Mouse (Mus musculus): ENCODE data around the gene Arid2. TPM values are rescaled to one million over a fixed set of nuclear protein-coding genes. Genes with fewer than 3 reads are reported as not detected.
A peak's percentile ranks its signal among the peaks of the same experiment; 100 is the strongest.
"Not testable (repeated sequence)": the region's sequence is repeated elsewhere in the genome, so short reads cannot be mapped to it uniquely, and the experiment has no call there.

Gene Arid2
- total RNA-seq, 2 experiments from 2014 or later = 39.9 to 52.9 TPM

DNA sequence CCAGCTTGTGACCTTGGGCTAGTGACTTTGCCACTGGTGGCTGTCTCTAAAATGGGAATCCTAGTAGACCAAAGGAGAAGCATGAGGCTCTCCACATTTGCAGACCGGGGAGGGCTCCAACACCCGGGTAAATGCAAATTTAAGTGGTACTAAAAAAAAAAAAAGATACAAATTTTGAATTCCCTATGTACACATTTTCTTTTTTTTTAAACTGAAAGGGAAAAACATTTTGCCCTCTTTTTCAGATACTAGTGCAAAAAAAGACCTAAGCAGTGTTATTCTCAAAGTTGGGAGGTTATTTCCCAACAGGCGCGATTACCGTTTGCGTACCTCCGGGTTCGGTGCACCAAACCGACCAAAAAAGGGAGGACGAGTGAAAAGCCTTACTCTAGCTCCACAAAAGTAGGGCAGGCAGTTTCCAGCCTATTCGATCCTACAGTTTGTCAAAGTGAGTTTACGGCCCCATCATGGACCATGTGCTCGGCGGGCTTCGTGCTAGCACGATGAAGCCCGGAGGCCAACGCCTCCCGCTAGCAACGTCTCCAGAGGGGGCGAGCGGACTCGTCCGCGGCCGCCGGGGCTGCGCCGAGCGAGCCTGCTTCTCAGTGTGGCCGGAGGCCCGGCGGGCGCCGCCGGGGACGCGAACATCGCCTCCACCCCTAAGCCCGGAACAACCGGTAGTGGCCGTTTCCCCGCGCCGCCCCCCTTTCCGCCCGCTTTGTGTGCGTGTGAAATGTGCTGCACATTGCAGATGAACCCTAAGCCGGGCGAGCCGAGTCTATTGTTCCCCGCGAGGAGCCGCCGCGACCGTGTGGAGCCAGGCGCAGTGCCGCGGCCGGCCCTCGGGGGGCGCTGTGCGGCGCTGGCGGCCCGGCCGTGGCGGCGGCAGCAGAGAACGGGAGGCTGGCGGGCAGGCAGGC, 1.0 kb upstream of the Arid2 start:
- peak; percentile 96 for DNase-seq

DNA sequence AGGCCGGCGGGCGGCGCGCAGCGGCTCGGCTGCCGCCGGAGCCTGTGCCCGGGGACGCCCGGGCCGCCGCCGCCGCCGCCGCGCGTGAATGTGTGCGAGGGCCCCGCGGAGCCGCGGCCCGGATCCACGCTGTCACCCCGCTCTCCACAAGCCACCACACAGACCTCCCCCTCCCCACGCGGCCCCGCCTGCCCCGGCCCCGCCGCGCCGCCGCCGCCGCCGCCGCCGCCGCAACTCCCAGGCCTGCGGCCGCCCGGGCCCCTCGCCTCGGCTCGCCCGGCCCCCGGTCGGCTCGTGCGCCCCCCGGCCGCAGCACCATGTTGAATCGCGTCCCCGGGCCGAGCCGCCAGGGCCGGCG, 404 bp upstream of the Arid2 start:
- no peak for DNase-seq

DNA sequence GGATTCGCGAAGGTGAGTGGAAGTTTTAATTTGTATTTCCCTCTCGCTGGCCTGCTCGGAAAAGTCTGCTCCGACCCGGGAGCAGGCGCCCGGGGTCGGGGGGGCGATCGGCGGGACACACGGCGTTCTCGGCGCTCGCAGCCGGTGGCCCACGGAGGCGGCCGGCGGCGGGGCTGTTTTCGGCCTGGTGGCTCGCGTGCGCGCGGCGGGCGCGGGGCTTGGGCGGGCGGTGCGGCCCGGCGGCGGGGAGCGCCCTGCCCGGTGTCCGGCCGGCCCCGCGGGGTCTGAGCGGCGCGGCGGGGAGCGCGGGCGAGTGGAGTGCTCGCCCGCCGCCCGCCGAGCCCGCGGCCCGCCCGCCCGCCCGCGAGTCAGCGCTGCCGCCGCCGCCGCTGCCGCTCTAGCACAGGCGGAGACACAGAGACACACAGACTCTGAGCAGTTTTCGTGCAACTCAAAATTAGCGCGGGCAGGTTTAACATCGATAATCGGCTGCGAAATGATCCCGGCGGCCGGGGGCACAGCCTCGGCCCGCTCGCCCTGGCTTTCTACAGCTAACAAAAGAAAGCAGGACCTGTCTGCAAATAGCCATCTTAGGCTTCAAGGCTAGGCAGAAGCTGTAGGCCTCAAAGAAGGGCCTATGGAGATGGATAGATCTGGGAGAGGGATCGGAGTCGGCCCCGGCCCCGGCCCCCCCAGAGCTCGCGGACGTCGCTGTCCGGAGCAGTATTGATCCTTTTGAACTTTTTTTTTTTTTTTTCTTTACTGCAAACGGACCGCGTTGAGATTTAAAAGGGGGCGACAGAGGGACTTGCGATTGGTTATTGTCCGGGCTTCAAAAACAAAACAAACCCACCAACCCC, 888 bp downstream of the Arid2 start:
- DNase-seq = peak; percentile 65

DNA sequence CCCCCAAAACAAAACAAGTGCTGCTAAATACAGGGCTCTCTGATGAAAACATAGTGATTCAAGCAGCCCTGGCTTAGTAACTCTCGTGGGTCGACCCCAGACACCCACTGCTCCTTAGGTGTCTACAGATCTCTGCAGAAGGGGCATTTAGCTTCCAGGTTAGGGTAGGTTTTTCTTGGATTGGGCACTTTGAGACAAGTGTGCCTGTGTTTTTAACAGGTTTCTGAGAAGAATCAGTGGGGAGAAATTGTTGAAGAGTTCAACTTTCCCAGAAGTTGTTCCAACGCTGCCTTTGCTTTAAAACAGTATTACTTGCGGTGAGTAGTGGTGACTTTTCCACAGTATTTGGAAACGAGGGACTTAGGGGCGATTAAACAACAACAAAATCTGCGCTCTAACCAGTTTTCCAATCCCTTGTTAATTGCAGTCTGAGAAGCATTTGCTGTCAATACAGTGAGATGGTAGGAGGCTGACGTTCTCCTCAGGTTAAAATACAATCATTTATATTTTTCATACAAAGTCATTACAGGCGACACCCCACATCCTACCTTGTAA, 1.6 kb downstream of the Arid2 start:
- DNase-seq = no peak

DNA sequence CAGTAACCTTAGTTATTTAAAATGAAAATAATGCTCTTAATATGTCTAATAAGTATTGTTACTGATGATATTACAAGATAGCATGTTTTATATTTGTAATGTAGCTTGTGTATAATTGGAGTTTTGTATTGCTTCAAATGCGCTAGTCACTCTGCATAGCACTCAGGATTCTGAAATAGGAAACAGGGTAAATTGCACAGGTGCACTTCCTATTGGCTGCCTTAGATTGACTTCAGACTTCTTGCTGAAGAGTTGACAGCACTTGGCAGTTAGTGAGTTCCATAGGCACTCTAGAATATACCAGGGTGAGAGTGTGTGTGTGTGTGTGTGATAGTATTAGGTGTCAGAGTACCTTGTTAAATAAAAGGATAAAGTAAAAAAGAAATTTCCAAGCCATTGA, 2.7 kb downstream of the Arid2 start:
- no peak for DNase-seq

DNA sequence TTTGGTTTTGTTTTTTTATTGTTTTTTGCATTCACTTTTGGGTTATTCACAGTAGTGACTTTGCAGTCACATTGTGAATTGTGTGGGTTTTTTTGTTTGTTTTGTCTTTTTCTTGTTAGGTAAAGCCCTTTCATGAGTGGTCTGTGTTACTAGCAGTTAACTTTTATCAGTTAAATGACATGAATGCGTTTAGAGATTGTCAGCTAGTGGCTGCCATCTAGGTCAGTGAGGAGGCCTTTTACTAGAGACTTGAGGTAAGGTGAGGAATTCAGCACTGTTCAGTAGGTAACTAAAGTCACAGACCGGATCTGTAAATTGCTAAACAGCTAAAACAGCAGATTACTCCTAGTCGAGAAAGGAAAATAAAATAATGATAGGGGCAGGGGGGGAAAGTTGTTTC, 6.1 kb downstream of the Arid2 start:
- DNase-seq = no peak

DNA sequence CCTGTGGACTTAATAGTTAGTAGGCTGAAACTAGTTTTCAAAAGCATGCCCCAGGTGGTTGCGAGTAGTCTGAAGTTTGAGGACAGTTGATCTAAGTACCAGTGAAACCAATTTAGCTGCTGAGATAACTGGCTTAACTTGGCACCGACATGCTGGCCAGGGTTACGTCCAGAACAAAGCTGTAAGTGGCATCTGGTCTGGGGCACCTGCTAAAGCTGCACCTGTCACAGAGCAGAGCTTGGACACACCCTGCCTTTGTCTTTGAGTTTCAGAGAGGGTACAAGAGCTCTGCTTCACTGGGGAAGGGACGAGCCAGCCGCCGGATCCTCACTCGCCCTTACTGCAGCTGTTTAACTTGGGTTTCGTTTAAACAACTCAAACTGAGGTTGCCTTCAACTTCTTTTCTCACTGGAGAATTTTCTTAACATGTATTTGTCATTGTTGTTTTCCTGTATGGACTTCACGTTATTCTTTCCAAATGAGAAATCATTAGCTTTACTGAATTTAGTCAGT, 9.8 kb downstream of the Arid2 start:
- no peak for DNase-seq

DNA sequence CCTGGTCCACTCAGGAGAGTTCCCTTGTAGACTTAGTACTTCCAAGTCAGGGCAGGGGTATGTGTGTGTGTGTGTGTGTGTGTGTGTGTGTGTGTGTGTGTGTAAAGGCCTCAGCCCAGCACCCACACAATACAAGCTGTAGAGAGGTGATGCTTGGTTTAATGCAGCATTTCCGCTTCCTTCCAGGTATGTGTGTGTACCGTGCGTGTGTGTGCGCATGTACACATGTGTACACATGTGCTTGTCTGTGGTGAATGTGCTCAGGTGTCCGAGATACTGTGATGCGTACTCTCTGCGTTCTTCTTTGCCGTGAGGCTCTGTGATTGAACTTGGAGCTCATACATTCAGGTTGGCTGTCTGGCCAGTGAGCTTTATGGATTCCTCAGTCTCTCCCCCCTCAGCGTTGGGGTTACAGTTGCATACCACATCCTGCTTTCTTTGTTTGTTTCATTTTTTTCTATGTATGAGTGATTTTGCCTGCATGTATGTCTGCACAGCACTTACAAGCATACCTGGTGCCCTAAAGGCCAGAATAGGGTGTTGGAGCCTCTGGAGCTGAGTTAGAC, 10.4 kb downstream of the Arid2 start:
- no peak for DNase-seq

DNA sequence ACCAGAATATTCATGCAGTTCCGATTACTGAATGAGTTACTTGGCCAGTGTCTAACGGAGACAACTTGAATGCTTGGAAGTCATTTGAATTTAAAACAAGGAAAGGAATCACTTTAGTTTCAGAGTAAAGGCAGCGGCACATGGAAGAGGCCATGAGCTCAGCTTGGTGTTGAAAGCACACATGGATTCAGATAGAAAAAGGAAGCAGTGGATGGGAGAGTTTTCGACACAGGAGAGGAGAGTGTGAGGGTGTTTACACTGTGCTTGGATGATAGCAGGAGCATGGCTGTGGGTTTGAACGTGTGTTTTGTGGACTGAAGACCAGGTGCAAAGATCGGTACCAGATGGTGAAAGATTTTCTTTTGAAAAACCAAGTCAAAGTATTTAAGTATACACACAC, 22.0 kb downstream of the Arid2 start:
- no peak for DNase-seq

DNA sequence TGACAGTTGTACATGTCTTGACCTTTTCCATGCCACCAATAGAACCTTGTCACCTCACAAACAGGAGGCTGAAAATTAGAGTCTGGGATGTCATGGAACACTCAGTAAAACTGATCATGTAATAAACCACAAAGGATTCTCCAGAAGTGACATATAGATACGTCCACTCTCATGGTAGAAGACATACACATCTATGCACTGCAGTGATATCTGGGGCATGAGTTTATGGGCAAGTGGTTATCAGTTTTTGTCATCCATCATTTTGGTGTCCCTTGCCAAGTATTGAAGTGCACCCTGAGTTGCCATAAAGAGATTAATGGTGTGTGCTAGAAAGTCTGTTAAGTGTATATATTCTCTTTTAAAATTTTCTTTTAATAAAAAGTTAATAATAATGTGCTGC, 25.6 kb downstream of the Arid2 start:
- no peak for DNase-seq

DNA sequence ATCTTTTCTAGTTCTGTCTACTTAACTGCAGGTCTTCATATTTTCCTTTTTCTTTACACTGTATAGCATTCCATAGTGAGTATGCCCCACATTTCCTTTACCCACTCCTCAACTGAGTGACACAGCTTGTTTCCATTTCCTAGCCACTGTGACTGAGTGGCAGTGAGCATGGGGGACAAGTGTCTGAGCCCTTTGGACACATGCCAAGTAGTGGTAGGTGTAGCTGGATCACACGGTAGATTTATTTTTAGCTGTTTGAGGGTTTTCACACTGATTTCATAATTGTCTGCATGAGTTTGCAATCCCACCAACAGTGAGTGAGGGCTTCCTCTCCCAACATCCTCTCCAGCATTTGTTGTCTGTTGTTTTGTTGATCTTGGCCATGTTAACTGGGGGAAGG, 28.3 kb downstream of the Arid2 start:
- DNase-seq = no peak

DNA sequence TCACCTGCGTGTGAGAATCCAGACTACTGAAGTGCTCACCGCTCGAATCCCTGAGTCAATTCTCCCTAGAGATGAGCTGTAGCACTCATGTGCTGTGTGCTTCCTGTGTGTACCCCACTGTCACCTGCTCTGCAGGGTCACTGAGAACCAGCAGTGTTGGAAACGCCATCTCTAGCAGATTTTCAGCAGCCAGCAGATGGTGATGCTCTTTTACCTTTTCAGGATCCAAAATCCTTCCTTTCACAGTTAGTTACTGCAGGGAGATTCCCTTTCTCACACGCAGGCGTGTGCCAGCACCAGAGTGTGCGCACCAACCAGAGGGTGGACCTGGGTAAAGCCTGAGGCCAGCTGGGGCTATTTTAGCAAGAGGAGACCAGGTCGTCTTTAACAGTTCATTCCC, 32.0 kb downstream of the Arid2 start:
- DNase-seq = no peak

DNA sequence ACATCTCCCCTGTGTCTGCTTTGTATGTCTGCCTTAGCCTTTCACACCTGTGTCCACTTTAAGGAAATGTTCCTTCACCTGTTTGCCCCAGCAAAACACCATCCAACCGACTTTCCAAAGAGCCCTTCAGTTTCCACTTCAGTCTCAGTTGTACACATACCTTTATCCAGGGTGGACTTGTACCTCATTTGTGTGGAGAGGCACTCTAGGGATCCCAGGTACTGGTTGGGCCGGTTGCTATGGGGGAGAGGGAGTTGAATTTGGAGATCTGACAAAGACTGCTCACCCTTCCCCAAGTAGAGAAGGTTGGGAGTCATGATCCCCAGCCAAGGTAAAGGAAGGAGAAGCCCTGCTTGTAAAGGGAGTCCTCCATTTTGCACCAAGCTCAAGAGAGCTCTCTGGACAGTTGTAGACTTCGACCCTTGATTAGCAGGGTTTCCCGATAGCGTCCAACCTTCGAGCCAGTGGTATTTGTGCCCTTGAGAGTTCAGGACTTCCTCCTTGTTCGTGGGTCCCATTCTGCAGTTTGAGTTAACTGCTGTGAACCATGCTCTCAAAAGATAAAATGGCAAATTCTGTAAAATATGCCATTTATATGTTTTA, 38.5 kb downstream of the Arid2 start:
- DNase-seq = no peak

DNA sequence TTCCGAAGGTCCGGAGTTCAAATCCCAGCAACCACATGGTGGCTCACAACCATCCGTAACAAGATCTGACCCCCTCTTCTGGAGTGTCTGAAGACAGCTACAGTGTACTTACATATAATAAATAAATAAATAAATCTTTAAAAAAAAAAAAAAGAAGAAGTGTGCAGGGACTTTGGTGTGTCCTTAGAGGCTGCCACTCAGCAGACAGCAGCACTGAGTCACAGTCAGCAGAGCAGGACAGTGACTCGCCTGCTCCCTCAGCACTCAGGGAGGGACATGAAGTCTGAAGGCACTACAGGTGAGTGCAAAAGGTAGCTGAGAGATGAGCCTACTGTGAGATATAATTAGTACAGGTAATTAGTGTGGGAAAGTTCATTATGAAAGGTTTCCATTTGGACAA, 41.4 kb downstream of the Arid2 start:
- DNase-seq = not testable (repeated sequence)

DNA sequence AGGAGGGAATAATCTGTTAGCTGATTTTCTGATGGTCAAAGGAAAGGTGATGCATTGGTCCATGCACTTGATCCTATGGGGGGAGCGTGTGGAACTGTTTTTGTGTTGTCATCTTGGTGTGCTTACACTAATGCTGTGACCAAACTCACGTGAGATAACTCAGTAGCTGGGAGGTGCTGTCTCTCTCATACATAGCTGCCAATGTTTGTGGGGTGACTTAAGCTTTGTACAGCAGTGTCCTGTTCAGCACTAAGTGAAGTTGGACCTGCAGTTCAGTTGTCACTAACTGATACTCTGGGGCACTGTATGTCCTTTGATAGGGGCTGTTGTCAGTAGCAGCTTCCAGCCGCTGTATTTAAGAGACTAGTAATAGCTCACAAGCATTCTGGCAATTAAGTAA, 43.2 kb downstream of the Arid2 start:
- no peak for DNase-seq

DNA sequence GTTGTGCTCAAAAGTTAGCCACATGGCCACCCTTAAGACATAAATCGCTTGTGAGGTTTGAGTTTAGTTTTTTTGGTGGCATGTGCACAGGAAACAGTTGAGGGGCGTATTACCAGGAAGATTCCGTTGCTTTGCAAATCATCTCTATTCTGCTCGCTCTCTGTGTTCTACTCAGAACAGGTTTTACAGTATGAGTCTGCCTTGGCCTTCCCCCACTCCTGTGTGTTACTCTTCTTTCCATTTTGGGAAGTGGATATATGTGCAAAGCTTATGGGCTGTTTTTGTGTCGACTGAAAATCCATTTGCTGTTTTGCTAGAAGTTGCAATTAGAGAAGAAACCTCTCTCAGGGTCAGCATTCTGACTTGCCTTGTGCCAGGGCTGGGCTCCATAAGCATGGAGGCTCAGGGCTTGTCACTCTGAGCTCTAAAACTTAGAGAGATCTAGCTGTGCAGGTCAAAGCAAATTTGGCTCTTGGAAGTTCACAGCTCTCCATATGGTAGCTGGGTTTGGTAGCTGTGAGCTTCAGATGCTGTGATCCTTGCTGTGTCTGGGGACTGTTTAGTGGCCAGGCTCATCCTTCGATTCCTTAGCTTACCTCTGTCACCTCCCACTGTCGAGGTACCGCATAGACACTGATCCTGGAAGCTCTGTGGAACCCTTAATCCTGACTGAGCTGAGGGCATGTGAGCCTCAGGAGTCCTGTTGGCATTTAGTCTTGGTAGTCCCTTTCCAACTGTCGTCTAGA, 45.3 kb downstream of the Arid2 start:
- no peak for DNase-seq

DNA sequence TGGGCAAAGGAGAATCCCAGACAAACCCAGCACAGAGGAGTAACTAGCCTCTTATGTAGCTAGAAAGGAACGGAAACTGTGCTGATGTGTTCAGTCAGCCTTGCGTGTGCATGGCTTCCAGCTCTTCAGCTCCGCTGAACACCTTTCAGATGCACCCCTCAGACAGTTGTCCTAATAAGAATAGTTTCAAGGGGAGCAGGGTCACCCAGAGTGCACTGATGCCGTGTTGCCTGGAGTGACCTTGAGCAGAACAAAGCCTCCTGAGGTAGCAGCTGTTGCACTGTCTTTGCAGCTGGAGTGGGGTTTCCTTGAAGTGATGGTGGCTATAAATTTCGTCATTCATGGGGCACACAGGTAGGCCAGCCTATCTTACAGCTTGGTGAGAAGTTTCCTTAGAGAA, 46.0 kb downstream of the Arid2 start:
- DNase-seq = no peak

DNA sequence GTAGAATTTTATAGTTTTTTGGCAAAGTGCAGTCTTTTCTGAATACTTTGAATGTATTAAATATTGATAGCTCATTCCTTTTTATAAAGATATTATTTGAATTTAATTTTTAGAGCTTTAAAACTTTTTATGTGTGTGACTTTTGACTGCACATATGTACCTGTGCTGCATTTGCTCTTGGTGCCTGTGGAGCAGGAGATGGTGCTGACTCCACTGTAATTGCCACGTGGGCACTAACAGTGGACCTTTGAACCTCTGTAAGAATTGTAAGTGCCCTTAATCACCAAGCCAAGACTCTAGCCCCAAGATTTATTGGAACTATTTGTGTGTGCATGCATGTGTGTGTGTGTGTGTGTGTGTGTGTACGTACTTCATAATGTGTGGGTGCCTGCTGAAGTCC, 53.6 kb downstream of the Arid2 start:
- DNase-seq = no peak

DNA sequence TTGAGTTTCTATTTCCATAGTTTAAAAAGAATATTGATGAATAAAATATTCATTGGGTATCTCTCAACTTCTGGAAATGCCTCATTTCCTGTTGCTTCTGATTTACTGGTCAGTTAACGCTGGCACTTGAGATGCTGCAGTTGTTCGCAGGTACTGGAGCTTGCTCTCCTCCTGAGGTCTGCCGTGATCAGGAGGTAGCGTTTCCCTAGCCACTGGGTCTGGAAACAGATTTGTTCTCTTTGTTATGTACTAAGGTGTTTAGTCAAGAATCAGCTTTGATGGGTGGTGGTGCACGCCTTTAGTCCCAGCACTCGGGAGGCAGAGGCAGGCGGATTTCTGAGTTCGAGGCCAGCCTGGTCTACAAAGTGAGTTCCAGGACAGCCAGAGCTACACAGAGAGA, 54.8 kb downstream of the Arid2 start:
- no peak for DNase-seq

DNA sequence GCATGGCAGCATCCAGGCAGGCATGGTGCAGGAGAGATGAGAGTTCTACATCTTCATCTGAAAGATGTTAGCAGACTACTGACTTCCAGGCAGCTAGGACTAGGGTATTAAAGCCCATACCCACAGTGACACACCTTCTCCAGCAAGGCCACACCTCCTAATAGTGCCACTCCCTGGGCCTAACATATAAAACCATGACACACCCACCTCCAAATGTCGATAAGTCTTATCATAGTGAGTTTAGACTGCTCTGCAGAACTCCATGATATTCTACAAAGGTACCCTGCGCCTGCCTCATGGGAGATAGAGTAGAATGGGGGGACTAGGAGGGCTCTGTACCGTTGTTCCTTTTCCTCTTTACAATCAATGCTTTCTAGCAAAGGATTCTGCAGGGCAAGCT, 55.6 kb downstream of the Arid2 start:
- no peak for DNase-seq

DNA sequence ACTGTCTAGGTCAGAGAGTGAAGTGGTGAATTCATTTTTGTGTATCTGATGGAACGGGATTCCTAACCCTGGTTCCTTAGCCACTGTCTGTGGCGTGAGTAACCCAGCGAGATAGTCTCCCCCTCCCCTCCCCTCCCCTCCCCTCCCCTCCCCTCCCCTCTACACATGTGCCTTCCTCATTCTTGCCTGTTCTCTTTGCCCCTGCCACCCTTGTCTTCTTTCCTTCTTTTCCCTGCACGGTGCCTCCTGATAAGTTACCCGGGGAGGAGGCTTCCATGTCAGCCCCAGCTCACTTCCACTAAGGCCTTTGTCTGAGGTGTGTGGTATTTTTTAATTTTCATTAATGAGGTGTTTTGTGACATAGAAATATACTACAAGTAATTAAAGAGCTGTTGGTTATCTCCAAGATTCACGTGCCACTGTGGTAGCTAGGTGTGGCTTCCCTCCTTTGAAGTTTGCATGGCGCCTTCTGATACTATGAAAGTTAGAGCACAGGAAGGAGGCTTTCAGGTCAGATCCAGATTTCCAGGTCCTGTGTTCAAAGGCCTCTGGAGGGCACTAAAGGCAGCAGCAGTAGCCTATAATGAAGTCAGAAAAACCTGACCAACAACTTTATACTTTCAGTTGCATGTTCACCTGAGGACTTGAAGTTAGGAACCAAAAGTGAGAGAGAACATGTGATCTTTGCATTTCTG, 57.4 kb downstream of the Arid2 start:
- no peak for DNase-seq

Measured in adrenal gland, postnatal 10 days (tissue).